Mouse (Mus musculus) limb, embryonic 13.5 days (tissue): ENCODE measurements around the gene Tmc5. TPM values are rescaled to one million over a fixed set of nuclear protein-coding genes. Genes with fewer than 3 reads are reported as not detected.

ENCODE experiments used
- ATAC-seq: fragments of 200-750 bp; cut with Nextera tagmentation; 2 replicates; pipeline ENCODE4 v1.8.0; 2017; ENCODE audit warnings: low read depth, moderate number of reproducible peaks, moderate TSS enrichment; ENCODE audit not compliant: low FRiP score
- H3K27ac ChIP-seq: fragments of 300-500 bp; sonication (generic); 2 replicates; pipeline ENCODE4 v1.5.1; 2015; ENCODE audit warnings: inconsistent platforms, mild to moderate bottlenecking, moderate library complexity
- H3K27me3 ChIP-seq: fragments of 300-500 bp; sonication (generic); 2 replicates; pipeline ENCODE4 v1.6.1; 2015; ENCODE audit warnings: mild to moderate bottlenecking, inconsistent platforms
- H3K36me3 ChIP-seq: fragments of 300-500 bp; sonication (generic); 2 replicates; pipeline ENCODE4 v1.6.1; 2015; ENCODE audit warnings: inconsistent platforms, mild to moderate bottlenecking, moderate library complexity
- H3K4me1 ChIP-seq: fragments of 300-500 bp; sonication (generic); 2 replicates; pipeline ENCODE4 v1.6.1; 2015; ENCODE audit warnings: inconsistent platforms
- H3K4me2 ChIP-seq: fragments of 300-500 bp; sonication (generic); replicated peaks from 2 replicates; pipeline ENCODE4 v1.6.1; 2015; ENCODE audit warnings: inconsistent platforms, mild to moderate bottlenecking, moderate library complexity
- H3K4me3 ChIP-seq: fragments of 300-500 bp; sonication (generic); 2 replicates; pipeline ENCODE4 v1.5.1; 2015; ENCODE audit warnings: moderate library complexity, mild to moderate bottlenecking, inconsistent platforms
- H3K9ac ChIP-seq: fragments of 300-500 bp; sonication (generic); 2 replicates; pipeline ENCODE4 v1.6.1; 2015; ENCODE audit warnings: mild to moderate bottlenecking, inconsistent platforms
- H3K9me3 ChIP-seq: fragments of 300-500 bp; sonication (generic); 2 replicates; pipeline ENCODE4 v1.6.1; 2016; ENCODE audit warnings: inconsistent platforms
- WGBS: fragments of 180-500 bp; shearing (Covaris S2); methylation state at CpG from one replicate; pipeline ENCODE4 v1.1.7; 2015; 5-methylcytosine and 5-hydroxymethylcytosine counted together
- polyA plus RNA-seq: library from polyadenylated mRNA; unstranded; fragments of >200 nt; fragmentation: Nextera tagmentation; extraction: Ambion mirVana; gene quantifications from 2 replicates; pipeline ENCODE4 v1.2.1, GENCODE M21; 2015

Gene Tmc5
- polyA plus RNA-seq, 1 experiment from 2014 or later: 0.08 TPM

- Histone ChIP-seq H3K36me3 (no peaks in the 10 kb centered on the region), H3K9ac (no peak overlapping the region), H3K4me2 (no peak overlapping the region), H3K27me3 (no peaks in the 10 kb centered on the region), H3K9me3 (no peaks in the 10 kb centered on the region), H3K4me3 (no peak overlapping the region), H3K4me1 (no peaks in the 10 kb centered on the region), H3K27ac (no peak overlapping the region)
- 87% methylated on average over 4 of the region's 4 CpGs for WGBS
- no peak for ATAC-seq
These were observed 14.2 kb downstream of the Tmc5 start for GRCm38 (mm10) chr7:118611185-118611749.

GRCm38 (mm10) chr7:118611933-118612332 is 14.8 kb downstream of the Tmc5 start:
- Histone ChIP-seq H3K9me3 (no peaks in the 10 kb centered on the region), H3K36me3 (no peaks in the 10 kb centered on the region), H3K9ac (no peak overlapping the region), H3K4me3 (no peak overlapping the region), H3K27me3 (no peaks in the 10 kb centered on the region), H3K4me1 (no peaks in the 10 kb centered on the region), H3K4me2 (no peak overlapping the region), H3K27ac (no peak overlapping the region)
- 67% methylated on average over 8 of the region's 8 CpGs for WGBS
- ATAC-seq: no peak

- no peak overlapping the region for H3K27ac ChIP-seq
- no peak for ATAC-seq
- H3K9ac ChIP-seq: no peak overlapping the region
- H3K9me3 ChIP-seq: no peaks in the 10 kb centered on the region
- H3K4me3 ChIP-seq: no peak overlapping the region
- no peak overlapping the region for H3K4me2 ChIP-seq
- 76% methylated on average over 13 of the region's 13 CpGs for WGBS
- H3K36me3 ChIP-seq: no peaks in the 10 kb centered on the region
- H3K27me3 ChIP-seq: no peaks in the 10 kb centered on the region
- H3K4me1 ChIP-seq: no peaks in the 10 kb centered on the region
These were observed 17.0 kb downstream of the Tmc5 start for GRCm38 (mm10) chr7:118614076-118614475.

GRCm38 (mm10) chr7:118618104-118618503 is 21.0 kb downstream of the Tmc5 start:
- 67% methylated on average over 5 of the region's 5 CpGs for WGBS
- no peak for ATAC-seq
- Histone ChIP-seq H3K4me3 (no peak overlapping the region), H3K9ac (no peak overlapping the region), H3K4me2 (no peak overlapping the region), H3K36me3 (no peaks in the 10 kb centered on the region), H3K9me3 (no peaks in the 10 kb centered on the region), H3K27ac (no peak overlapping the region), H3K27me3 (no peaks in the 10 kb centered on the region), H3K4me1 (no peaks in the 10 kb centered on the region)

- Histone ChIP-seq H3K9ac (no peak overlapping the region), H3K27me3 (no peaks in the 10 kb centered on the region), H3K4me1 (no peaks in the 10 kb centered on the region), H3K27ac (no peak overlapping the region), H3K36me3 (no peaks in the 10 kb centered on the region), H3K9me3 (no peaks in the 10 kb centered on the region), H3K4me3 (no peak overlapping the region), H3K4me2 (no peak overlapping the region)
- no peak for ATAC-seq
- WGBS: 87% methylated on average over 7 of the region's 7 CpGs
These were observed 23.3 kb downstream of the Tmc5 start for GRCm38 (mm10) chr7:118620243-118620906.

- no peak overlapping the region for H3K27ac ChIP-seq
- no peak overlapping the region for H3K9ac ChIP-seq
- ATAC-seq: no peak
- no peaks in the 10 kb centered on the region for H3K4me1 ChIP-seq
- H3K4me2 ChIP-seq: no peak overlapping the region
- H3K27me3 ChIP-seq: no peaks in the 10 kb centered on the region
- H3K4me3 ChIP-seq: no peak overlapping the region
- H3K9me3 ChIP-seq: no peaks in the 10 kb centered on the region
- H3K36me3 ChIP-seq: no peaks in the 10 kb centered on the region
- 85% methylated on average over 6 of the region's 6 CpGs for WGBS
These were observed 24.0 kb downstream of the Tmc5 start for GRCm38 (mm10) chr7:118621094-118621493.

GRCm38 (mm10) chr7:118627550-118628298 is 30.6 kb downstream of the Tmc5 start:
- ATAC-seq: no peak
- no peak overlapping the region for H3K27ac ChIP-seq
- no peak overlapping the region for H3K9ac ChIP-seq
- WGBS: 80% methylated on average over 13 of the region's 13 CpGs
- H3K4me2 ChIP-seq: no peak overlapping the region
- H3K4me3 ChIP-seq: no peak overlapping the region
- H3K36me3 ChIP-seq: no peaks in the 10 kb centered on the region
- H3K9me3 ChIP-seq: no peaks in the 10 kb centered on the region
- no peaks in the 10 kb centered on the region for H3K27me3 ChIP-seq
- no peaks in the 10 kb centered on the region for H3K4me1 ChIP-seq

- H3K4me2 ChIP-seq: no peak overlapping the region
- no peaks in the 10 kb centered on the region for H3K36me3 ChIP-seq
- no peaks in the 10 kb centered on the region for H3K9me3 ChIP-seq
- no peaks in the 10 kb centered on the region for H3K27me3 ChIP-seq
- WGBS: 85% methylated on average over 9 of the region's 9 CpGs
- H3K9ac ChIP-seq: no peak overlapping the region
- H3K4me1 ChIP-seq: no peaks in the 10 kb centered on the region
- no peak overlapping the region for H3K27ac ChIP-seq
- H3K4me3 ChIP-seq: no peak overlapping the region
- no peak for ATAC-seq
These were observed 36.0 kb downstream of the Tmc5 start for GRCm38 (mm10) chr7:118633094-118633493.

GRCm38 (mm10) chr7:118633951-118634350 is 36.9 kb downstream of the Tmc5 start:
- no peak for ATAC-seq
- Histone ChIP-seq H3K4me2 (no peak overlapping the region), H3K27ac (no peak overlapping the region), H3K4me1 (no peaks in the 10 kb centered on the region), H3K36me3 (no peaks in the 10 kb centered on the region), H3K9ac (no peak overlapping the region), H3K9me3 (no peaks in the 10 kb centered on the region), H3K4me3 (no peak overlapping the region), H3K27me3 (no peaks in the 10 kb centered on the region)
- WGBS: 79% methylated on average over 7 of the region's 7 CpGs

- no peak overlapping the region for H3K9ac ChIP-seq
- WGBS: 59% methylated on average over 4 of the region's 4 CpGs
- no peaks in the 10 kb centered on the region for H3K4me1 ChIP-seq
- no peak for ATAC-seq
- H3K27ac ChIP-seq: no peak overlapping the region
- no peaks in the 10 kb centered on the region for H3K27me3 ChIP-seq
- no peak overlapping the region for H3K4me2 ChIP-seq
- H3K36me3 ChIP-seq: no peaks in the 10 kb centered on the region
- H3K9me3 ChIP-seq: no peaks in the 10 kb centered on the region
- no peak overlapping the region for H3K4me3 ChIP-seq
These were observed 40.4 kb downstream of the Tmc5 start for GRCm38 (mm10) chr7:118637466-118637865.

GRCm38 (mm10) chr7:118646237-118646636 is 49.1 kb downstream of the Tmc5 start:
- Histone ChIP-seq H3K9me3 (no peaks in the 10 kb centered on the region), H3K4me2 (no peak overlapping the region), H3K4me3 (no peak overlapping the region), H3K9ac (no peak overlapping the region), H3K4me1 (no peaks in the 10 kb centered on the region), H3K27me3 (no peaks in the 10 kb centered on the region), H3K27ac (no peak overlapping the region), H3K36me3 (no peaks in the 10 kb centered on the region)
- WGBS: 81% methylated on average over 1 of the region's 1 CpGs
- no peak for ATAC-seq

GRCm38 (mm10) chr7:118649328-118649727 is 52.2 kb downstream of the Tmc5 start:
- Histone ChIP-seq H3K4me3 (no peak overlapping the region), H3K9me3 (no peaks in the 10 kb centered on the region), H3K36me3 (no peaks in the 10 kb centered on the region), H3K27ac (no peak overlapping the region), H3K4me2 (no peak overlapping the region), H3K27me3 (no peaks in the 10 kb centered on the region), H3K4me1 (no peaks in the 10 kb centered on the region), H3K9ac (no peak overlapping the region)
- no peak for ATAC-seq
- 83% methylated on average over 7 of the region's 7 CpGs for WGBS
